Mouse (Mus musculus): ENCODE data around the gene Cldn17. TPM values are rescaled to one million over a fixed set of nuclear protein-coding genes. Genes with fewer than 3 reads are reported as not detected.

Cldn17 gene
- not detected in 2 replicates for total RNA-seq (2017)

DNA sequence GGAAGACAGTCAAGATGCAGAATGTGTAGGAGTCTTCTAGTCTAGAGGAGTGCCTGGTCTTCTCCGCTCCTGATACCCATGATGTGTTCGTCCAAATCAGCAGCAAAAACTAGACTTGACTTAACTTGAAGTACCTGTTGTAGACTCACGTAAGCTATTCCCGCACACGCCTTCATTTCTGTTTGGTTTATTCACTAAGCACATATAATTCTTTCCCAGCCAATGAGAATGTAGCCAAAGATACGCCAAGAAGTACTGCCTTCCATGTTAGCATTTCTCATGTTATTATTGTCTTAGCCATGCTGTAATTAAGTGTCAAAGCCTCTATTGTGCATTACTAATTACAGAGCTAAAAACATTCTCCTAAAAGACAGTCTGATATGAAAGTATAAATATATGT is at the start of gene Cldn17:
TSS of gene Cldn17 (minus strand) at position 101 of the 400 bp plus-strand sequence.
- no peak for ATAC-seq (ENCODE audit: extremely low read depth, insufficient number of reproducible peaks, low FRiP score, poor library complexity, severe bottlenecking)

DNA sequence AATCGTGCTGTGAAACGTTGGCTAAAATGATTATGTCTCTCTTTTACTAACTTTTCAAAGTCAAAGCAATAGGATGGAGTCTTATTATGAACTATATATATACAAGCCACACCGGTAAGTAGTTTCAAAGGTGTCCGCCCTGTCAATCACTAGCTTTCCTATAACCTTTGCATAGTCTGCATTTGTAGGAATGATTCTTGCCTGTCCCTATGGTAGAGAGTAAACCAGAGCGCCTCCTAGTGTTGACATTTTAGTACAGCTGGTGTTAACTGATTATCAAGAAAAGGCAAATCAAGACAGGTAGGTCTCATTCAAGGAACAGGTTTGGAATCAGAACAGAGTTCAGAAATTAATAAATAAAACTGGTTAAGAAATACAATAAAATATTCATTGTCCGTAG is 35.7 kb upstream of the Cldn17 start:
- ATAC-seq (ENCODE audit: extremely low read depth, insufficient number of reproducible peaks, low FRiP score, poor library complexity, severe bottlenecking), result no peak

DNA sequence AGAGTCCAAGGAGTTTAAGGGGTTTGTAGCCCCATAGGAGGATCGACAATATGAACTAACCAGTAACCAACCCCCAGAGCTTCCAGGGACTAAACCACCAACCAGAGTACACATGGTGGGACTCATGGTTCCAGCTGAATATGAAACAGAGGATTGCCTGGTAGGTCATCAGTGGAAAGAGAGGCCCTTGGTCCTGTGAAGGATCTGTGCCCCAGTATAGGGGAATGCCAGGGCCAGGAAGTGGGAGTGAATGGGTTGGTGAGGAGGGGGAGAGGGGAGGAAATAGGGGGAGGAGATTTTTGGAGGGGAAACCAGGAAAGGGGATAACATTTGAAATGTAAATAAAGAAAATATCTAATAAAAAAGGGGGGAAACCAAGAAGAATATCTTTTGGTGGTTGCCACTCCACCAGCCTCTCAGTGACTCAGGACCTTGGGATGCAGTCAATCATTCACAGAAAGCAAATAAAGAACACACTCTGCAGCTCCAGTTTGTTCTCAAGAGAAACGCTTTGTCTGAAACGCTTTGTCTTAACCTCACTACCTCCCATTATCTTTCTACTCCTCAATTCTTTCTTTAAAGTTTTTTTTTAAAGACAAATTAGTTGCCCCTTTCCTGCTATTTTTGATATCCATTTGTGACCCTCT is 33.2 kb upstream of the Cldn17 start:
- no peak for ATAC-seq (ENCODE audit: extremely low read depth, insufficient number of reproducible peaks, low FRiP score, poor library complexity, severe bottlenecking)

DNA sequence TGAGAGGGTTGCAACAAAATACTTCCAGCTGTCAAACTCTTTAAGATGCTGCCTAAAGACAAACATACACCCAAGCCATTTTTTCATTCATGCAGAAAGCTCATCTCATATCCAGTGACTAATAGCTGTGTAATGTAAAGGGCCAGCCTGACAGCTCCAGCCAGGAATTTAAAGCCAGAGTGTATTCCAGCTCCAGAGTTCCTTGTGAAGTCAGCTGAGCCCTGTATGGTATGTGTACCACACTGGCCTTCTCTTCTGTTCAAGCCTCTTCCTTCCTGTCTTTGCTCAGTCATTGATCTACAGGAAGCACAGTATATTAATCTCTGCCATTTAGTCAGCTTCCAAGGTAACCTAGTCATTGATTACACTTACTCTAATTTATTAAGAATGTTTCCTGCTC is 4.6 kb upstream of the Cldn17 start:
- ATAC-seq (ENCODE audit: extremely low read depth, insufficient number of reproducible peaks, low FRiP score, poor library complexity, severe bottlenecking), result no peak

DNA sequence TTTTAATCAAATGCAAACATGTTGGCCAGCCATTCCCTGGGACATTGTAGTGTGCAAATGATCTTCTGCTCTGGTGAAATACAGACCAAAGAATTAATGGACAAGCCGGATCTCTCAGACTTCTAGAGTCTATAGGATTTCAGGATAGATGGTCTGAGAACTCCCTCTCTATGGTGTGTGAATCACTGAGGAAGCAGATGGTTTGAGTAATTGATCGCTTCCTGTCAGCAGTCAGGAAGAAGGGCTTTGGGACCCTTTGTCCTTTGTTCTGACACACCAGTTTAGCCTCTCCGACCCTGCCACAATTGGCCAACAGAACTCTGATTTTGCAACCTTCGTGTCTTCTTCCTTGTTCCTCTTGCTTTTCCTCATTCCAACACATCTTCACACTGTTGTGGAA is 1.4 kb upstream of the Cldn17 start:
- no peak for ATAC-seq (ENCODE audit: extremely low read depth, insufficient number of reproducible peaks, low FRiP score, poor library complexity, severe bottlenecking)

DNA sequence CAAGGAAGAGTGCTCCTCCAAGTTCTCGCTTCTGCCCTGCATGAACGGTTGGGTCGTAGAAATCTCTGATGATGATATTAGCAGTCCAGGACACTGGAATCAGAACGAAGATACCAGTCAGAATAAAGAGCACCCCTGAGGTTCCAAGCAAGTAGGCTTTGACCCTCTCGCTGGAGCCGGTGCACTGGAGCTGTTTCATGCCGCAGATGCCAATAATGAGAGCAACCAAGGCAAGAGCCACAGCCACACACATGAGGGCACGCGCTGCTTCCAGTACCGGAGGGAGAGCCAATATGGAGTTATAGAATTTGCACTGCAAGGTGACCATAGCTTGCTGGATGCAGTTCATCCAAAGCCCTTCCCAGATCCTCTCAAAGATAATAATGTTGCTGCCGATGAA is 440 bp downstream of the Cldn17 start:
- ATAC-seq (ENCODE audit: extremely low read depth, insufficient number of reproducible peaks, low FRiP score, poor library complexity, severe bottlenecking), result no peak

DNA sequence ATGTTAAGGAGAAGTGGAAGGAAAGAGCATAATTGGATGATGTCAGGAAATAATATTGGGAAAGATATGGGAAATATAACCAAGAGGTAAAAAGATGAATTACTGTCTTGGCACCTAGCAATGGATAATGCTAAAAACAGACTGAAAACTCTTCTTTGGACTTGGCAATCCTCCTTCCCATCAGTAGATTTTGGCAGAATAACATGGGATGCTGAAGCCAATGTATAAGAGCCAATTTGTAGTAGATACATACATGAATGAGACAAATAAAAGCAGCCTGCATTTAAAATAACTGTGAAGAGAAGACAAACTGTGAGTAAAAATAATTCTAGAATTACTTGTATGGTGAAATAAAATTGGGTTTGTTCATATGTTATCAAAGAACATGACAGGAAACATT is 18.7 kb downstream of the Cldn17 start:
- ATAC-seq (ENCODE audit: extremely low read depth, insufficient number of reproducible peaks, low FRiP score, poor library complexity, severe bottlenecking), result no peak

DNA sequence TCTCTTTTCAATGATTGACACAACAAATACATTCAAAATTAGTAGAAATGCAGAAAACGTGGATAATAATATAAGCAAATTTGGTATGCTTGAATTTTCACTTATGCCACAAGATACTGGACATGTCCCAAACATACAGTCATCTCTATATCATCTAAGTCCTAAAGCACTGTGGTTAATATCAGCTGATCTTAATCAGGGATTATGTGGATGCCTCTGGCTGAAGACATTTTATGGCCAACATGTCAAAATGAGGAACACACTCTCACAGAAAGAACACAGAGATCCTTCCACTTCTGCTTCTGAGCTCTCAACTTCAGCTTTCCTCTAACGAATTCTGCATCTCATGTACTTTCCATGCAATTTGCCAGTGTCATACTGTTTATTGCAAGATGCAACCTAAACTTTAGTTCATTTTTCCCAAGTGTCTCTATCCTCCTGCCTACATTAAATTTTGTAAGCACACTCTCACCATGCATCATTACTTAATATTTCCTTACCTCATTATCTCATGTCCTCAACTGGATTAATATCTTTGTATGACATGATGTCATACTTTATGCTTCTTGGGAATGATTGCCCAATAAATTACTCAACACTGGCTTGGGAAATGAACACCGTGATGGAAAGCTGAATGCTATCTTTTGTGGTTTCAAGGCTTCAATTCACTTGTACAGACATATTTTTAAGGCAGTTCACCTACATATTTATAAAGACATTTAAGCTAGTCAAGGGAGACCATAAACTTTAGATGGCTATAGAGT is 26.6 kb downstream of the Cldn17 start:
- ATAC-seq (ENCODE audit: extremely low read depth, insufficient number of reproducible peaks, low FRiP score, poor library complexity, severe bottlenecking), result no peak

DNA sequence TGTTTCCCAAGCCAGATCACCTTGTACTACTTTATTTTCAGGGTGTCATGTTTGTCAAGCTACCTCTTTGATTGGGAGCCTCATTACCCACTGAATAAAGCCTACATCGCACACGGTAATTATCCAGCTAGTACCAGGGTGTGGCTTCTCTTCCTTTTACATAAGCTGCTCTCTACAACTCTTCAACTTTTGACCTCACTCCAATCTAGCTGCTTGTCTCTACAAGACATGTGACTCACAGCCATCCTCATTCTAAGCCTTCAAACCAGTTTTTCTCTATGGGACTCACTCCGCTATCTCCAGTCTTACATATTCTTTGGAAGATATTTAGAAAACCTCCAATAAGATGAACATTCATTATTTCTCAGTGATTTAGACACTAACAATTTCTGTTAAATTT is 43.5 kb downstream of the Cldn17 start:
- ATAC-seq (ENCODE audit: extremely low read depth, insufficient number of reproducible peaks, low FRiP score, poor library complexity, severe bottlenecking), result no peak

Other genes starting within 250 kb of the Cldn17 start
- not detected in 2 replicates for gene Grik1, start 216.7 kb downstream of the Cldn17 start, total RNA-seq (2017)
- gene Cldn8, start 56.2 kb upstream of the Cldn17 start, total RNA-seq (2017), result not detected in 2 replicates
- gene Krtap24-1, start 105.3 kb upstream of the Cldn17 start, total RNA-seq (2017), result not detected in 2 replicates
- gene 2310079G19Rik, start 120.7 kb upstream of the Cldn17 start, total RNA-seq (2017), result not detected in 2 replicates
- not detected in 2 replicates for gene Krtap26-1, start 140.8 kb upstream of the Cldn17 start, total RNA-seq (2017)
- gene Krtap27-1, start 164.7 kb upstream of the Cldn17 start, total RNA-seq (2017), result not detected in 2 replicates
- not detected in 2 replicates for gene 2310061N02Rik, start 201.0 kb upstream of the Cldn17 start, total RNA-seq (2017)
- not detected in 2 replicates for gene Krtap13-1, start 221.9 kb upstream of the Cldn17 start, total RNA-seq (2017)
- not detected in 2 replicates for gene Krtap13, start 244.7 kb upstream of the Cldn17 start, total RNA-seq (2017)